Mouse (Mus musculus): ENCODE results near the gene C1qc. TPM values are rescaled to one million over a fixed set of nuclear protein-coding genes. Genes with fewer than 3 reads are reported as not detected.
A peak's percentile ranks its signal among the peaks of the same experiment; 100 is the strongest.

Gene C1qc
- total RNA-seq, 2 experiments from 2014 or later, result 37.0 to 49.0 TPM

- no peak for DNase-seq (ENCODE audit: low spot score in 2 of 2)
Observed at GRCm38 (mm10) chr4:136860022-136860421, 32.8 kb downstream of the C1qc start.

GRCm38 (mm10) chr4:136855081-136855480 is 37.8 kb downstream of the C1qc start:
- no peak for DNase-seq (ENCODE audit: low spot score in 2 of 2)

GRCm38 (mm10) chr4:136852989-136853388 is 39.9 kb downstream of the C1qc start:
- DNase-seq (ENCODE audit: low spot score in 2 of 2), result no peak

GRCm38 (mm10) chr4:136852119-136852518 is 40.7 kb downstream of the C1qc start:
- DNase-seq (ENCODE audit: low spot score in 2 of 2), result no peak

- no peak for DNase-seq (ENCODE audit: low spot score in 2 of 2)
Observed at GRCm38 (mm10) chr4:136848565-136848964, 44.3 kb downstream of the C1qc start.

- no peak for DNase-seq (ENCODE audit: low spot score in 2 of 2)
Observed at GRCm38 (mm10) chr4:136847166-136847565, 45.7 kb downstream of the C1qc start.

- no peak for DNase-seq (ENCODE audit: low spot score in 2 of 2)
Observed at GRCm38 (mm10) chr4:136842802-136843201, 50.1 kb downstream of the C1qc start.

- DNase-seq (ENCODE audit: low spot score in 2 of 2), result no peak
Observed at GRCm38 (mm10) chr4:136842033-136842432, 50.8 kb downstream of the C1qc start.

- peak; percentile 53 to 63 for DNase-seq (ENCODE audit: low spot score in 2 of 2)
Observed at GRCm38 (mm10) chr4:136841056-136841455, 51.8 kb downstream of the C1qc start.

Other genes starting within 250 kb of the C1qc start
- gene Ephb2, start 57.1 kb downstream of the C1qc start, total RNA-seq (2021), result 10 to 100 TPM; 16.9 to 21.2 TPM
- 10 to 100 TPM; 47.0 to 59.8 TPM for gene C1qb, start 6.9 kb downstream of the C1qc start, total RNA-seq (2021)
- gene C1qa, start 5.7 kb upstream of the C1qc start, total RNA-seq (2021), result 10 to 100 TPM; 49.1 to 55.4 TPM
- gene Epha8, start 63.8 kb upstream of the C1qc start, total RNA-seq (2021), result under 1 TPM; 0.59 to 0.62 TPM
- gene Zbtb40, start 155.7 kb upstream of the C1qc start, total RNA-seq (2021), result 1 to 10 TPM; 6.6 to 9.9 TPM